Mouse (Mus musculus) regulatory T cell (primary cell): ENCODE results near the gene Pold2.

Experiments used
- in situ Hi-C: fragments of 300-600 bp; cut with MboI, MseI; formaldehyde crosslinking; loops from one replicate; pipeline ENCODE4 v1.15.1; 2025; ENCODE audit warnings: high pct_unique_total_duplicates

Gene Pold2

DNA sequence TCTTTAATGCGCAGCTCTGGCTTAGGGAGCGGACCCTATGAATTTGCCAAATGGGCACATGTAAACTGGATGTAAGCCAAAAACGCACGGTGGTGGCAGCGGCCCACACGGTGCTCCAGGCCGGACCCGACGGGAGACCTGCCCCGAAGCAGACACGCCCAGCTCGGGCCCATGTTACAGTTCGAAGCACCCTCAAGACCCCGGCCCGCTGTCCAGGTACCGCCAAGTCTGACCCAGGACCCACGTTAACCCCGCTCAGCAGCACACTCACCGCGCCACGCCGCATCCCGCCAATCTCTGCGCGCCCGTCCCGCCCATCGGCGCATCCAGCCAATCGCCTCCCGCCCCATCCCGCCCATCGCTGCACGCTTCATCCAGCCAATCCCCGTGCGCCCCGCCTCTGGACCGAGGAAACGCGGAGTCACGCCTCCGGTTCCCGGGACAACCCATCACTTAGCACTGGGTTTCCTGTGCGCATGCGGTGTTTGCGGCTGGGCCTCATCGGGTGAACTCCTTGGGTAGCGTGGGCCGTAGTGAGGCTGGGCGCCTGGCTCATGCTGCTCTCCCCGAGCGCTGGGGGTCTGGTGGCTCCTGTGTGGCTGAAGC is at the start of gene Pold2:
Pold2 (minus strand) TSS at position 372 of the 606 bp plus-strand sequence.
- in situ Hi-C loops = no loop called here

GRCm38 (mm10) chr11:5926696-5927220 is 48.7 kb upstream of the Pold2 start:
- in situ Hi-C loops = loop anchor here (5.0 kb wide), 1 partner anchor 51 kb away; no protein-coding TSS in a partner anchor

- in situ Hi-C loops = loop anchor here (5.0 kb wide), 1 partner anchor 53 kb away; no protein-coding TSS in a partner anchor
Measured at GRCm38 (mm10) chr11:5924699-5925098, 46.6 kb upstream of the Pold2 start.

GRCm38 (mm10) chr11:5920323-5920960 is 42.4 kb upstream of the Pold2 start:
- in situ Hi-C loops = no loop called here

DNA sequence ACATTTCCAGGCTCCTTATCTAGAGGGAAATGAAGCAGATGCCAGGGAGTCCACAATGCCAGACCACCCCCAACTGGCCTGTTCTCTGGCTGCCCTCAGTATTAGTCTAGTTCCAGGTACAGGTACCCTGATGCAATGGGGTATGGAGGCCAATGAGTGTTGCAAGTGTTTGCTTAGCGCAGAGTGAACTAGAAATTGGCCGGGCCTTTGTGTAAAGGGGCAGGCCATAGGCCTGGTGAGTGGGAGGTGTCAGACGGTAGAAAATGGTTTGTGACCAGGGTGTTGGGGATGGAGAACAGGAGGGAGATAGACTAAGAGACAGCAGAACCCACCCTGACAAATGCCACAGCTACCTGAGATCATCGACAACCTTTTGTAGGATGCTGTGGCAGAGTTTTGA is 41.5 kb upstream of the Pold2 start:
- in situ Hi-C loops = no loop called here

DNA sequence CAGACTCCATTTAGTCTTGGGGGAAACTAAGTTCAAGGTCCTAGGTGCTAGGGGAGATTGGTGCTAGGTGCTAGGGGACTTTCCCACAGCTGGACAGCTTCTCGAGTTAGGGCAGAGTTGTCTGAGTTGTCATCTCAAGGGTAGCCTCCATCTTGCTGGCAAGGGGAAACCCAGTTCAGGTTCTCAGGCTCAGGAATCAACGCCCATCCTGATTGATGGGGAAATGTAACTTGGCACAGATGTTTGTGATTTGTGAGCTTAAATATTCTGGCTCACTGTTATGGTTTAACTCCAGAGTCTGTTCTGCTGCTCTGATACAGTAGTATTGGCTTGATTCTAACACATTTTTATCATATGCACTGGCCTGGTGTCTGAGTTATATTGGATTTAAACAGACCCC is 40.0 kb upstream of the Pold2 start:
- in situ Hi-C loops = no loop called here

- in situ Hi-C loops = no loop called here
Measured at GRCm38 (mm10) chr11:5916178-5916548, 38.1 kb upstream of the Pold2 start.

DNA sequence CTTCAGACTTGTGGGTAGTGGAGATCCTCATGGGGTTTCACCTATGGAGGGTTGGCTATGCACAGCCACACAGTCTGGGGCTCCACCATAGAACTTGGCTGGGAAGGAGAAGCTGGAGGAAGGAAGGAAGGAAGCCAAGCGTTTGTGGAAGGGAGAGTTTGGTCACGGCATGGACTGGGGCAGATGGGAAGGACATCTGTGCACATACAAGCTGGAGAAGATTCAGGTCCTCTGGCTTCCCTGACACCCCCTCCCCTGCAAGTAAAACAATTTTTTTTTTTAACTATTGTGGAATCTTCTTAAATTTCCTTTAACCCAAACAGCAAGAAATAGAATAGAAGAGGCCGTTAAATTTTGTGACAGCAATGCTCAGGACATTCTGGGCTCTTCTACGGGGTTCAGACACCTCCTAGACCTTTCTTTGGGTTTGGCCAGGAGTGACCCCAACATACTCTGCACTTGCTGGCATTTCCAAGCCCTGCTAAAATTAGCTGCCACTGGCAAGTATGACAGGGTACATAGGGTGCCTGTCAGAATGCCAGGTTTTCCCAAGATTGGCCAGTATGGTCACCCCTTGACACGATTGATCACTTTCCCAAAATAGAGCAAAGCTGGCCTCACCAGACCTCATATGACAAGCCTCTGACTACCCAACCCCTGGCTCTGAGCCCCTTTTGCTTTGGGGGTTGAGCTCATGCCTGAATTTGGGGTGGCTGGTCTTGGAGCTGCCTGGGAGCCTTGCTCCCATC is 37.5 kb upstream of the Pold2 start:
- in situ Hi-C loops = no loop called here

DNA sequence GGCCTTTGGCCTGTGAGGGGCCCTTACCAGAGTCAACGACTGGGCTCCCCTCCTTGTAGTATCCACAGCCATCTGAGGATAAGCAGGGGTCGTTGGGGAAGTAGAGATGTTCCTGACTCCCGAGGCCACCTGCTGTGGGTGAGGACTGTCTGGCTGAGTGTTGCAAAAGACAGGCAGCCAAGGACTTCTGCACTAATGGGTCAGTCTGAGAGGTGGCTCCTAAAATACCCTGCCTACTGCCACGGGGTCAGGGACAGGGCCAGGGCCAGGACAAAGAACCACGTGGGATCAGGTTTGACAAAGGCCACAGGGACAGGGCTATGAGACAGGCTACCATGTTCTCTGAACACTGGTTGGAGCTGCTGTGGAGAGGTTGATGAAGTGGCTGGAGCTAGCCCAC is 36.8 kb upstream of the Pold2 start:
- in situ Hi-C loops = no loop called here

DNA sequence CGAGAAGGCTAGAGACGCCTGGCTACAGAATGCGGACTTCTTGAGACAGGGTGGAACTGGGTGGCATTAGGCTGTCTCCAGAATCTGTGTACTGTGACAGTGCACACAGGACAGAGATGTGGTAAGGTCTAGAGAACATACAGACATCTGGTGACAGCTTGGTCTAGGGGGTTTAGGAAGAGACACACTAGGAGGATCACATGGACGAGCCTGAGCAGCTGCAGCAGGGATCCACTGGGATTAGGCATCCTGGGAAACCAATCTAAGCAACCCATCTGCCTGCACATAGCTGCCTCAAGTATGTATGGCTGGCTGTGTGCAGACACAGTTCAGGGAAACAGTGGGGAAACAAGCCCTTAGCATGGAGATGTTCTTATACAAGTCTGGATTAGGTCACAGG is 35.8 kb upstream of the Pold2 start:
- in situ Hi-C loops = no loop called here

DNA sequence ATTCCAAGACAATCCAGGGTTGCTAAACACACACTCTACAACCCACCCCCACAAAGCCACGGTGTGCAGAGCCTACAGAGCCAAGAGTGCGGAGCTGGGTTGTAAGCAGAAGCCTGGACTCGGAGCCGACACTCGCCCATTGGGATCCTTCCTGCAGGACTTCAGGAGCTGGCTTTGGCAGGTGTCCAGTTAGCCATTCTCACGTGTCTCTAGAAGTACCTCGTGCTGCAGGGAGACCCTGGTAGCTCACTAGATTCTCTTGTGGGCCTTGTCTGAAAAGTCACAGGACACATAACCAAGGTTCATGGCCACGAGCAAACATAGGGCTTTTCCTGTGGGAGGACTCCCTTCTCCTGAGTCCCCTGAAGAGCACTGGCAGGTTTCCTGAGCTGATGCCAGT is 35.2 kb upstream of the Pold2 start:
- in situ Hi-C loops = no loop called here

DNA sequence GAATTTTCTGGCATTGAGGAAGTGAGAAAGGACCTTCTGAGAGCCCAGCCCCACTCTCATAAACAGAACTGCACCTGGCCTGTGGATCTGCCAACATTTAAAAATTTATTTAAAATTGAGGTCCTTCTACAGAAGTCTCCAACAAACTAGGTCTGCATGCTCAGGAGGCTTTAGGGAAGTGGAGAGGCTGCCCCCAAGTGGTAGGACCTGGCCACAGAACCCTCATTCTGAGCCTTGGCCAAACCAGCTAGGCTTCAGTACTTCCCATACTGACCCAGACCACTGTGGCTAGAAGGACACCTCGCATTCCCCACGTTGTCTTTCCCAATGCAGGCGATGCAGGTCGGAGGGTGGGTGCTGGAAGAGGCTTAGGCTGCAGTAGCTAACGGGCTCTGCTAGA is 34.5 kb upstream of the Pold2 start:
- in situ Hi-C loops = no loop called here

GRCm38 (mm10) chr11:5908642-5909041 is 30.6 kb upstream of the Pold2 start:
- in situ Hi-C loops = no loop called here

DNA sequence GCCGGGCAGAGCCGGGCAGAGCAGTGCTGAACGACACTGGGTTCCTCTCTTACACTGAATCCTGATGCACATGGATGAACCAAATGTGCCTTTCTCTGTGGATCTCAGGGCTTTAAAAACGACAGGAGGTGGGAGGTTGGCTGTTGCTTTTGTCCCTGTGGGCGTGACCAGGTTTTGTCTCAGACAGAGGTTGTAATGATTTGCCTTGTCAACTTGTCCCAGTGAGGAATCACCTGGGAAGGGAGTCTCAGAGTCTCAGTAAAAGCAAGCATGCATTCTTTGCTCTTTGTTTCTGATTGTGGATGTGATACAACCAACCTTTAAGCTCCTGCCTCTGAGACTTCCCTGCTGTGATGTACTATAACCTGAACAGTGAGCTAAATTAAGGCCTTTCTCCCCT is 29.0 kb upstream of the Pold2 start:
- in situ Hi-C loops = no loop called here

DNA sequence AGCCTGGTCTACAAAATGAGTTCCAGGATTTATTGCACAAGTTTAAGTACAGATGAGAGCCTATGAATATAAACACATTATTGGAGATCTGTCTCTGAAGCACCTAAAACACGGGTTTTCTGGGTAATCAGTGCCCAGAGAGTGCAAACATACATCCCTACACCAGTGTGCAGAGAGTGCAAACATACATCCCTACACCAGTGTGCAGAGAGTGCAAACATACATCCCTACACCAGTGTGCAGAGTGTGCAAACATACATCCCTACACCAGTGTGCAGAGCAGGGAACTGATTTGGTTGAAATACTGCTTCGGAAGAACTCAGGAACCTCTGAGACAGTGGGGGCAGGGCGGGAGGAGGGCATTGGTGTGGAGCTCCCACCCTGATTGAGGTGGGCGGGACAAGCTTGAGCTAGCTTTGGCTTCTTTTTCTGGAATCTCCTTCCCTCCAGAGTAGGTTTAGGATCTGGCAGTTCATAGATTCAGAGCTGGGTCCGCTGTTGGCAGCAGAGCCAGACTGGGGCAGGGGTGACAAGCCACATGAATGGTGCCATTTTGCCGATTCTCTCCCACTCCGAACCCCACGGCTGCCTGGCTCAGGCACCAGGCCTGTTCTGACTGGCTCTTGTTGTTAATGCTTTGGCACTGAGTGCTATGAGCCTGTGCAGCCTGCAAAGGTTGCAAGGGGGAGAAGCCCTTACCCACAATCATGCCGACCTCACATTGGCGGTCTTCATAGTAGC is 27.9 kb upstream of the Pold2 start:
- in situ Hi-C loops = no loop called here

GRCm38 (mm10) chr11:5904871-5905270 is 26.8 kb upstream of the Pold2 start:
- in situ Hi-C loops = no loop called here

GRCm38 (mm10) chr11:5904357-5904756 is 26.3 kb upstream of the Pold2 start:
- in situ Hi-C loops = no loop called here

DNA sequence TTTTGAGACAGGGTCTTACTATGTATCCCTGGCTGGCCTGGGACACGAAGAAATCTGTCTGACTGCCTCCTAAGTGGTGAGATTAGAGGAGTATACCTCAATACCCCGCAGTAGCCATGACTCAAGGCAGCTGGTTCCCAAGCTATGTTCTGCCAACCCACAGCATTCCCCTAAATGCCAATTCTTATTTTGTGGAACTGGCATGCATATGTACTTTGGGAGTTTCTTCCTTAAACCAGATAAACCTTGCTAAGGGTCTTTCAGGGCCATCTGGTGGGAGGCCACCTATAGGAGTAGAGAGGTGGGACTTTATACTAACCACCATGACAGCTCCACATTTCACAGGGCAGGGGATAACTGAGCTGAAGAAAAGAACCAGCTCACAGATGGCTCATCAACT is 25.8 kb upstream of the Pold2 start:
- in situ Hi-C loops = no loop called here

GRCm38 (mm10) chr11:5902390-5902789 is 24.3 kb upstream of the Pold2 start:
- in situ Hi-C loops = no loop called here

- in situ Hi-C loops = no loop called here
Measured at GRCm38 (mm10) chr11:5901950-5902349, 23.9 kb upstream of the Pold2 start.

- in situ Hi-C loops = no loop called here
Measured at GRCm38 (mm10) chr11:5901320-5901719, 23.2 kb upstream of the Pold2 start.

GRCm38 (mm10) chr11:5899286-5899685 is 21.2 kb upstream of the Pold2 start:
- in situ Hi-C loops = no loop called here
